Mouse (Mus musculus): ENCODE data around the gene Vmn2r78. TPM values are rescaled to one million over a fixed set of nuclear protein-coding genes. Genes with fewer than 3 reads are reported as not detected.
"Not testable (repeated sequence)": the region's sequence is repeated elsewhere in the genome, so short reads cannot be mapped to it uniquely, and the experiment has no call there.

Gene Vmn2r78
- not detected for polyA plus RNA-seq (2017; shearing (Covaris generic))

- not testable (repeated sequence) for ATAC-seq
These were observed at the start of gene Vmn2r78 for GRCm38 (mm10) chr7:86914794-86915193. Gene Vmn2r78, plus strand, starts transcription at chr7:86915094.

GRCm38 (mm10) chr7:86889470-86890469, 25.1 kb upstream of the Vmn2r78 start:
- no peak for ATAC-seq

DNA sequence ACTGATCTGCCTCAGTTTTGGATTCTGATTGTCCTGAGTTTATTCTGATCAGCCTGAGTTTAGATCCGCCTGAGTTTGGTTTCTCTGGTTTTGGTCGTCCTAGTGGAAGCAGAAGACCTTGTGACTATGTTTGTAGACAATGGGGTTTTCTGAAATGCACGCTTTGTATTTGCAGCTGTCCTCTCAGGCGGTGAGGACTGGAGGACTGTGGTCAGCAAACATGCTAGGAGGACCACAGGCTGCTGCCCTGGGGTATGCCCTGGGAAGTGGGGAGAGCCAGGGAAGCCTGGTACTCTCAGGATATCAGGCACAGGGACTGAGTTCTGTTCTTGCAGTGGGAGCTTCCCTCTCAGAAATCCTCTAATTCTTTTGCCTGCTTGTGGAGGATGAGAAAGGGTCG, 22.4 kb downstream of the Vmn2r78 start:
- no peak for ATAC-seq

GRCm38 (mm10) chr7:86994700-86995099, 79.8 kb downstream of the Vmn2r78 start:
- no peak for ATAC-seq

- ATAC-seq, result not testable (repeated sequence)
These were observed 80.9 kb downstream of the Vmn2r78 start, which contains the start of gene Vmn2r79 for GRCm38 (mm10) chr7:86995815-86996214. Gene Vmn2r79, plus strand, starts transcription at chr7:86996115.

Other genes with a start within 250 kb of the Vmn2r78 start
- gene Olfr292, start 226.8 kb upstream of the Vmn2r78 start, polyA plus RNA-seq (2017; shearing (Covaris generic)), result not detected
- gene Folh1, start 139.2 kb upstream of the Vmn2r78 start, polyA plus RNA-seq (2017; shearing (Covaris generic)), result not detected
- not detected for gene Vmn2r77, start 120.1 kb upstream of the Vmn2r78 start, polyA plus RNA-seq (2017; shearing (Covaris generic))
- under 1 TPM in 2 of 3 experiments, not detected in 1; 0.09 TPM for gene Vmn2r79, start 81.0 kb downstream of the Vmn2r78 start, polyA plus RNA-seq (2017; shearing (Covaris generic))

Data from inflammation-experienced regulatory T-cells, adult 6 months (primary cell).